Mouse (Mus musculus) bone marrow macrophage, adult 2 months (primary cell): ENCODE data around the gene Mrpl53.

Source experiments
- CTCF ChIP-seq: IDR thresholded peaks from 2 replicates; pipeline ENCODE4 v1.5.1; 2012; ENCODE audit warnings: low read depth, mild to moderate bottlenecking, low read length, moderate library complexity
- POLR2A ChIP-seq: IDR thresholded peaks from 2 replicates; pipeline ENCODE4 v1.6.1; 2012; ENCODE audit warnings: mild to moderate bottlenecking, low read depth, low read length, borderline replicate concordance

- TF ChIP-seq POLR2A = no peak
- TF ChIP-seq CTCF = no peak
Measured at GRCm38 (mm10) chr6:83068706-83069487, 39.9 kb upstream of the Mrpl53 start.
